ENCODE assay signal across 28 mouse cellular contexts in the genomic region with DNA sequence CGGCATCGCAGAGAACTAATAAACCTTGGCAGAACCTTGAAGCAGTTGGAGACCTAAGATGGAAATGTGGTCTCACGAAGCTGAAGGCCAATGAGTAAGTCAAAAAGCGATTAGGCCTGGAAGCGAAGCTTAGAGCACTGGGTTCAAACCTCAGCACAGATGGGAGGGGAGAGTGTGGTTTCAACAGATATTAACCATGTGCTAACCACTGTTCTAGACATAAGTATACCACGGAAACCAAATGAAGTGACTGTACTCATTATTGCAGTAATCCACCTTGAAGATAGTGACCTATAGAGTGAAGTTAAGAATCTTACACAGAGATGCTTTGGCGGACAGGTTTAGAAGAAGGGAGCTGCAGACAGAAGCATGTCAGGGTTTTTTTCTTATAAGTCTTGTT. TPM values are rescaled to one million over a fixed set of nuclear protein-coding genes. Genes with fewer than 3 reads are reported as not detected.
"Had no signal": no experiment of that assay in that cellular context is flagged by ENCODE, and none has a peak within 500 bp of the region (broad histone marks: within the 10 kb centered on the region; RNA-seq: fewer than 3 reads in every experiment).

No protein-coding gene starts in this region.

- H3K4me1 ChIP-seq: midbrain, embryonic 13.5 days had no signal

- H3K4me3 ChIP-seq: kidney, embryonic 15.5 days; limb, embryonic 12.5 days; limb, embryonic 15.5 days; lung, embryonic 15.5 days; megakaryocyte, embryonic 14.5 days; midbrain, embryonic 10.5 days; midbrain, embryonic 13.5 days had no signal

- H3K27ac ChIP-seq: limb, embryonic 12.5 days; limb, embryonic 15.5 days; liver, embryonic 14.5 days; midbrain, embryonic 10.5 days; midbrain, embryonic 13.5 days; stomach, postnatal 0 days had no signal

- DNase-seq: kidney, postnatal 10 days; kidney, postnatal 36 days; layer of hippocampus, postnatal 36 days; left cerebral cortex, postnatal 4 days; liver, postnatal 0 days; lung, postnatal 10 days; lung, postnatal 36 days; thymus, adult 2 months; thymus, postnatal 14 days; thymus, postnatal 4 days had no signal

RNA-seq across cellular contexts. Expression of gene Tmigd1, which starts 10.8 kb away (rescaled TPM):
- total RNA-seq: layer of hippocampus, adult 8-10 months; layer of hippocampus, postnatal 10 days; layer of hippocampus, postnatal 36 days; left cerebral cortex, adult 8-10 months; left cerebral cortex, postnatal 14 days; left cerebral cortex, postnatal 4 days; midbrain, postnatal 0 days had no signal
- polyA plus RNA-seq: limb, embryonic 12.5 days; liver, embryonic 11.5 days; liver, embryonic 14.5 days; liver, postnatal 0 days; midbrain, embryonic 13.5 days; midbrain, postnatal 0 days; neural tube, embryonic 11.5 days; neural tube, embryonic 14.5 days; stomach, embryonic 14.5 days had no signal
